Mouse (Mus musculus) heart, adult 2 months (tissue): ENCODE measurements around the gene Dhh.

Experiments used
- CTCF ChIP-seq: fragments of 200-600 bp; IDR thresholded peaks from 2 replicates; pipeline ENCODE4 v1.8.1; 2022; ENCODE audit warnings: antibody characterized with exemption, mild to moderate bottlenecking, moderate library complexity
- EP300 ChIP-seq: fragments of 200-500 bp; IDR thresholded peaks from 2 replicates; pipeline ENCODE4 v1.6.1; 2011; ENCODE audit warnings: low read depth, low read length, control low read depth; ENCODE audit not compliant: insufficient read depth
- POLR2A ChIP-seq: fragments of 200-500 bp; IDR thresholded peaks from 2 replicates; pipeline ENCODE4 v1.6.1; 2011; ENCODE audit warnings: mild to moderate bottlenecking, low read depth, low read length, control low read depth; ENCODE audit not compliant: insufficient read depth

GRCm38 (mm10) chr15:98930017-98930734 lies 31.8 kb upstream of the Dhh start:
- TF ChIP-seq CTCF (no peak), POLR2A (no peak), EP300 (no peak)
